Mouse (Mus musculus): ENCODE results near the gene Ssna1. TPM values are rescaled to one million over a fixed set of nuclear protein-coding genes. Genes with fewer than 3 reads are reported as not detected.

Ssna1 gene
- polyA plus RNA-seq, 1 experiment from 2014 or later = 179 TPM

GRCm38 (mm10) chr2:25287927-25288649 lies 15.8 kb upstream of the Ssna1 start, which contains the start of gene Tmem210:
Gene Tmem210 (plus strand): TSS chr2:25288145.
- WGBS (ENCODE audit: insufficient replicate concordance) = 79% methylated on average over 6 of the region's 6 CpGs

DNA sequence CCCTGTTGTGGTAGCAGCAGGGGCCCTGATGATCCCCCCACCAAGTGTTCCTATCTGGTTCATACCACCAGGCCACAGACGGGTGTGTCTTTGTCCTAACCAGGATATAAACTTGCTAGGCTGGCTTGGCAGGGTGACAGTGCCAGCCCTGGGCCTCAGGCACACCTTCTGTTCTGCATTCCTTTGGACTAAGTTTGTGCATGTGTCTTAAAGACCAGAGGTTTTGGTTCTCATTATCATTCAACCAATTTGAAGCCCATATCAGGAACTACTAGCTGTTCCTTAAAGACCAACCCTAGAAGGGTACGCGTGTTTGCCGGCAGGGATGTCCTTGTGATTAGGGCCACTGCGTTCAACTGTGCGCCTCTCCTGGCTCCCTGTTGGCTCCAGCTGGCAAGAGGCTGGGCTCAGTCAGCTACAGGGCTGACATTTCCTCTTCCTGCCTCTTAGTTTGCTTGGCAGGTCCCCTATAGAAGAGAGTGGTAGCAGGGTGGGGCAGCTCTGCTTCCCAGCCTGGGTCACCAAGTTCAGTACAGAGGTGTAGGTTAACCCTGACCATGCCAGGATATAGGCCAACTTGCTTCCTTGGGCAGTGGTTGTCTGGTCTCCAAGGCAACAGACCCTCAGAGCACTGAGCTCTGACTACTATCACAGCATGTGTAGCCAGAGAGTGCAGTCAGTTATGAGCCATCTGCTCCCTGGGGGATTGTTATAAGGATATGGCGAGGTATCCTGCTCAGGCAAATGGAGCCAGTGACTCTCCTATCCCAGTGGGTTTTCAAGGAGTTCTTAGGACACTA lies 14.8 kb upstream of the Ssna1 start:
- peaks cover 45% of the 10 kb centered on the region for H3K36me3 ChIP-seq
- no peaks in the 10 kb centered on the region for H3K9me3 ChIP-seq (replicated peaks)
- WGBS (ENCODE audit: insufficient replicate concordance) = 33% methylated on average over 7 of the region's 7 CpGs
- ATAC-seq = peak; percentile 56; the same call in 1 of the 2 replicates
- H3K9ac ChIP-seq = no peak overlapping the region
- H3K4me3 ChIP-seq = no peak overlapping the region
- peaks cover 25% of the 10 kb centered on the region for H3K4me1 ChIP-seq
- H3K4me2 ChIP-seq = peak overlapping the region; percentile 21
- H3K27me3 ChIP-seq (replicated peaks) = peaks cover 44% of the 10 kb centered on the region
- H3K27ac ChIP-seq = no peak overlapping the region

More at GRCm38 (mm10) chr2:25287927-25288649, 15.8 kb upstream of the Ssna1 start, which contains the start of gene Tmem210:
- H3K9ac ChIP-seq = no peak within 1 kb of the TSS
- H3K4me1 ChIP-seq = peaks cover 31% of the 10 kb centered on the region
- peak within 1 kb of the TSS; percentile 21; the same call in 1 of the 2 replicates for H3K4me2 ChIP-seq
- no peak within 1 kb of the TSS for H3K4me3 ChIP-seq
- no peaks in the 10 kb centered on the region for H3K9me3 ChIP-seq (replicated peaks)
- no peak for ATAC-seq
- H3K36me3 ChIP-seq = peaks cover 34% of the 10 kb centered on the region
- no peak within 1 kb of the TSS for H3K27ac ChIP-seq
- peaks cover 54% of the 10 kb centered on the region for H3K27me3 ChIP-seq (replicated peaks)

GRCm38 (mm10) chr2:25286314-25286713 lies 14.1 kb upstream of the Ssna1 start:
- 8% methylated on average over 1 of the region's 1 CpGs for WGBS (ENCODE audit: insufficient replicate concordance)
- peaks cover 37% of the 10 kb centered on the region for H3K27me3 ChIP-seq (replicated peaks)
- H3K27ac ChIP-seq = no peak overlapping the region

GRCm38 (mm10) chr2:25285551-25285950 lies 13.3 kb upstream of the Ssna1 start:
- Histone ChIP-seq H3K4me3 (no peak overlapping the region), H3K36me3 (peaks cover 58% of the 10 kb centered on the region), H3K9ac (no peak overlapping the region), H3K4me1 (peaks cover 20% of the 10 kb centered on the region), H3K4me2 (no peak overlapping the region), H3K27me3 (replicated peaks) (peaks cover 29% of the 10 kb centered on the region), H3K9me3 (replicated peaks) (no peaks in the 10 kb centered on the region), H3K27ac (no peak overlapping the region)
- 81% methylated on average over 2 of the region's 2 CpGs for WGBS (ENCODE audit: insufficient replicate concordance)
- ATAC-seq = no peak

More at GRCm38 (mm10) chr2:25286314-25286713, 14.1 kb upstream of the Ssna1 start:
- peaks cover 50% of the 10 kb centered on the region for H3K36me3 ChIP-seq
- no peaks in the 10 kb centered on the region for H3K9me3 ChIP-seq (replicated peaks)
- peak; percentile 43; the same call in 1 of the 2 replicates for ATAC-seq
- H3K4me1 ChIP-seq = peaks cover 20% of the 10 kb centered on the region
- H3K4me3 ChIP-seq = no peak overlapping the region
- peak overlapping the region; percentile 21 for H3K4me2 ChIP-seq
- no peak overlapping the region for H3K9ac ChIP-seq

- peak; percentile 46; the same call in 1 of the 2 replicates for ATAC-seq
- 57% methylated on average over 13 of the region's 13 CpGs for WGBS (ENCODE audit: insufficient replicate concordance)
- peaks cover 99% of the 10 kb centered on the region for H3K36me3 ChIP-seq
These were observed 7.0 kb upstream of the Ssna1 start for GRCm38 (mm10) chr2:25278928-25279882.

DNA sequence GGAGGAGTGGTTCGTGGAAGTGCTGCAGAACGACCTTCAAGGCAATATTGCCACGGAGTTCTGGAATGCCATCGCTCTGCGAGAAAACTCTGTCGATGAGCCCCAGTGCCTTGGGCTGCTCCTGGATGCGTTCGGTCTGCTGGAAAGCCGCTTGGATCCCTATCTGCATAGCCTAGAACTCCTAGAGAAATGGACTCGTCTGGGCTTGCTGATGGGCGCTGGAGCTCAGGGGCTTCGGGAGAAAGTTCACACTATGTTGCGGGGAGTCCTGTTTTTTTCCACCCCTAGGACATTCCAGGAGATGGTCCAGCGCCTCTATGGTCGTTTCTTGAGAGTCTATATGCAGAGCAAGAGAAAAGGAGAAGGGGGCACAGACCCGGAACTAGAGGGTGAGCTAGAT lies 772 bp upstream of the Ssna1 start:
- H3K36me3 ChIP-seq = peaks cover 80% of the 10 kb centered on the region
- peaks cover 37% of the 10 kb centered on the region for H3K4me1 ChIP-seq
- peak overlapping the region; percentile 92 for H3K4me3 ChIP-seq
- no peaks in the 10 kb centered on the region for H3K27me3 ChIP-seq (replicated peaks)
- H3K4me2 ChIP-seq = peak overlapping the region; percentile 96
- no peaks in the 10 kb centered on the region for H3K9me3 ChIP-seq (replicated peaks)
- no peak for ATAC-seq
- peak overlapping the region; percentile 92 for H3K9ac ChIP-seq
- WGBS (ENCODE audit: insufficient replicate concordance) = 28% methylated on average over 16 of the region's 16 CpGs
- peak overlapping the region; percentile 94 for H3K27ac ChIP-seq

More at GRCm38 (mm10) chr2:25278928-25279882, 7.0 kb upstream of the Ssna1 start:
- H3K4me1 ChIP-seq = no peaks in the 10 kb centered on the region
- no peak overlapping the region for H3K27ac ChIP-seq
- H3K27me3 ChIP-seq (replicated peaks) = no peaks in the 10 kb centered on the region
- H3K4me3 ChIP-seq = no peak overlapping the region
- no peaks in the 10 kb centered on the region for H3K9me3 ChIP-seq (replicated peaks)
- H3K4me2 ChIP-seq = no peak overlapping the region
- no peak overlapping the region for H3K9ac ChIP-seq

- WGBS (ENCODE audit: insufficient replicate concordance) = under 1% methylated on average over 29 of the region's 29 CpGs
- Histone ChIP-seq H3K27me3 (replicated peaks) (no peaks in the 10 kb centered on the region), H3K27ac (peak overlapping the region; percentile 94), H3K4me1 (peaks cover 42% of the 10 kb centered on the region), H3K9ac (peak overlapping the region; percentile 92), H3K9me3 (replicated peaks) (no peaks in the 10 kb centered on the region), H3K4me2 (peak overlapping the region; percentile 96), H3K4me3 (peak overlapping the region; percentile 92), H3K36me3 (peaks cover 77% of the 10 kb centered on the region)
- peak; percentile 58 for ATAC-seq
These were observed 277 bp upstream of the Ssna1 start for GRCm38 (mm10) chr2:25272515-25272914.

DNA sequence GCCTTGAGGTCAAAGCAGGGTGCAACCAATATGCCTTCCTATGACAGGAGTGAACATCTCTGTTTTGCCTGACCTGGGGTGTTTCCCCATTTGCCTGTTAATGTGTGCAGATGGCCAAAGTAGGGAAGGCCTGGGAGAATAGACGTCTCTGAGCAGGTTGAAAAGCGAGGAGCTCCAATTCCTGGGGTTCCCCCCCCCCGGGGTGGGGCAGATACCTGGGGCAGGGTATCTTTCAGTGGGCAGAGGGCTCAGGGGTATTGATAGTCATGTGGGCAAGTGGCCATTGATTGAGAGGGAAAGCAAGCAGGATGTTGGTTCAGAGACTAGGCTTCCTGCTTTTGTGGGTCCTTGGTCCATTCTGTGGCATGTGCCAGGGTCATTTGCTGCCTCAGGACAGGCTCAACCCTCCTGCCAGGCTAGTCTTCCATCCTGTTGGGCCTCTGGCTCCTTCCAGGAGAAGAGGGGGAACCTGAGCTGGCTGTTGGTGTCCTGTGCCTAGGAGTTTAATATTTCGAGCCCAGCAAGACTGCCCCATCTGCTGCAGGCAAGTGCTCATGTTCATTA lies 4.4 kb downstream of the Ssna1 start:
- no peak overlapping the region for H3K4me3 ChIP-seq
- peak overlapping the region; percentile 64; the same call in 1 of the 2 replicates for H3K27ac ChIP-seq
- ATAC-seq = no peak
- peaks cover 11% of the 10 kb centered on the region for H3K27me3 ChIP-seq (replicated peaks)
- no peaks in the 10 kb centered on the region for H3K9me3 ChIP-seq (replicated peaks)
- H3K36me3 ChIP-seq = peaks cover 33% of the 10 kb centered on the region
- no peak overlapping the region for H3K4me2 ChIP-seq
- WGBS (ENCODE audit: insufficient replicate concordance) = 71% methylated on average over 4 of the region's 4 CpGs
- peaks cover 78% of the 10 kb centered on the region for H3K4me1 ChIP-seq
- no peak overlapping the region for H3K9ac ChIP-seq

- H3K27ac ChIP-seq = peak overlapping the region; percentile 64
- H3K27me3 ChIP-seq (replicated peaks) = peaks cover 11% of the 10 kb centered on the region
- H3K4me2 ChIP-seq = peak overlapping the region; percentile 100
- H3K36me3 ChIP-seq = peaks cover 33% of the 10 kb centered on the region
- no peaks in the 10 kb centered on the region for H3K9me3 ChIP-seq (replicated peaks)
- peaks cover 77% of the 10 kb centered on the region for H3K4me1 ChIP-seq
- no peak for ATAC-seq
- H3K9ac ChIP-seq = peak overlapping the region; percentile 52
- no peak overlapping the region for H3K4me3 ChIP-seq
These were observed 5.0 kb downstream of the Ssna1 start for GRCm38 (mm10) chr2:25267241-25267640.

GRCm38 (mm10) chr2:25266720-25267119 lies 5.5 kb downstream of the Ssna1 start:
- 52% methylated on average over 2 of the region's 2 CpGs for whole genome bisulfite sequencing (ENCODE audit: insufficient replicate concordance)
- Histone ChIP-seq H3K4me2 (peak overlapping the region; percentile 100), H3K36me3 (peaks cover 33% of the 10 kb centered on the region), H3K4me3 (peak overlapping the region; percentile 20; the same call in 1 of the 2 replicates), H3K9ac (peak overlapping the region; percentile 52), H3K4me1 (peaks cover 81% of the 10 kb centered on the region), H3K27ac (peak overlapping the region; percentile 64), H3K9me3 (replicated peaks) (no peaks in the 10 kb centered on the region), H3K27me3 (replicated peaks) (peaks cover 11% of the 10 kb centered on the region)
- ATAC-seq = no peak
